Mouse (Mus musculus) heart, postnatal 36 days (tissue): ENCODE results near the gene Trim11. TPM values are rescaled to one million over a fixed set of nuclear protein-coding genes. Genes with fewer than 3 reads are reported as not detected.

ENCODE experiments used
- DNase-seq, 2 experiments: peaks; one replicate each; pipeline ENCODE4 v3.0.0; 2021 to 2022
- intact Hi-C: fragments of 180-260 bp; cut with DNase I; formaldehyde crosslinking; loops from one replicate; pipeline ENCODE4 v1.15.1; 2025
- total RNA-seq, 2 experiments: library from RNA; stranded (reverse); gene quantifications; 2 replicates each; pipeline ENCODE4 v1.2.3; 2021

Trim11 gene
- total RNA-seq, 2 experiments from 2014 or later = 14.5 TPM

GRCm38 (mm10) chr11:58974414-58974813, 3.5 kb upstream of the Trim11 start:
- intact Hi-C loops = no loop called here
- no peak for DNase-seq

GRCm38 (mm10) chr11:58977150-58977549, 743 bp upstream of the Trim11 start:
- no peak for DNase-seq
- intact Hi-C loops = loop anchor here (5.0 kb wide), 1 partner anchor 130 kb away; the partner anchor contains the start of gene Gm12258

GRCm38 (mm10) chr11:58977607-58978026, 276 bp upstream of the Trim11 start:
- no peak for DNase-seq
- intact Hi-C loops = loop anchor here (2.0 to 5.0 kb wide), 2 partner anchors 21 to 130 kb away; partner anchors contain the start of gene Gm12258

GRCm38 (mm10) chr11:58978706-58979030, 775 bp downstream of the Trim11 start:
- DNase-seq = no peak
- intact Hi-C loops = loop anchor here (2.0 to 5.0 kb wide), 2 partner anchors 22 to 131 kb away; partner anchors contain the start of gene Gm12258

GRCm38 (mm10) chr11:58979183-58979582, 1.3 kb downstream of the Trim11 start:
- DNase-seq = no peak
- intact Hi-C loops = loop anchor here (2.0 to 5.0 kb wide), 2 partner anchors 22 to 132 kb away; partner anchors contain the start of gene Gm12258

GRCm38 (mm10) chr11:58979661-58980060, 1.8 kb downstream of the Trim11 start:
- intact Hi-C loops = loop anchor here (2.0 to 5.0 kb wide), 2 partner anchors 23 to 132 kb away; partner anchors contain the start of gene Gm12258
- DNase-seq = no peak

- intact Hi-C loops = no loop called here
- DNase-seq = no peak
These were observed 2.6 kb downstream of the Trim11 start for GRCm38 (mm10) chr11:58980381-58980990.

- intact Hi-C loops = no loop called here
- DNase-seq = peak; percentile 69 to 70
These were observed 3.9 kb downstream of the Trim11 start for GRCm38 (mm10) chr11:58981541-58982447.

GRCm38 (mm10) chr11:58982471-58983097, 4.7 kb downstream of the Trim11 start:
- intact Hi-C loops = no loop called here
- DNase-seq = no peak

GRCm38 (mm10) chr11:58983691-58984341, 5.9 kb downstream of the Trim11 start:
- DNase-seq = no peak
- intact Hi-C loops = no loop called here

GRCm38 (mm10) chr11:58984657-58985056, 6.8 kb downstream of the Trim11 start:
- intact Hi-C loops = no loop called here
- DNase-seq = no peak

- intact Hi-C loops = no loop called here
- no peak for DNase-seq
These were observed 7.5 kb downstream of the Trim11 start for GRCm38 (mm10) chr11:58985299-58985917.

- intact Hi-C loops = no loop called here
- no peak for DNase-seq
These were observed 11.3 kb downstream of the Trim11 start for GRCm38 (mm10) chr11:58989166-58989565.

GRCm38 (mm10) chr11:58990141-58990540, 12.2 kb downstream of the Trim11 start:
- intact Hi-C loops = no loop called here

GRCm38 (mm10) chr11:58990794-58991193, 12.9 kb downstream of the Trim11 start:
- peak in 1 of 2 experiments; percentile 53 for DNase-seq
- intact Hi-C loops = no loop called here

More at GRCm38 (mm10) chr11:58990141-58990540, 12.2 kb downstream of the Trim11 start:
- DNase-seq = no peak

- intact Hi-C loops = no loop called here
- DNase-seq = no peak
These were observed 14.0 kb downstream of the Trim11 start for GRCm38 (mm10) chr11:58991911-58992310.

GRCm38 (mm10) chr11:58993091-58993670, 15.3 kb downstream of the Trim11 start:
- no peak for DNase-seq
- intact Hi-C loops = no loop called here

- no peak for DNase-seq
- intact Hi-C loops = no loop called here
These were observed 16.5 kb downstream of the Trim11 start for GRCm38 (mm10) chr11:58994337-58994826.

- no peak for DNase-seq
- intact Hi-C loops = no loop called here
These were observed 17.3 kb downstream of the Trim11 start for GRCm38 (mm10) chr11:58995061-58995806.
